Mouse (Mus musculus): ENCODE measurements around the gene Atp6v1e2.

DNA sequence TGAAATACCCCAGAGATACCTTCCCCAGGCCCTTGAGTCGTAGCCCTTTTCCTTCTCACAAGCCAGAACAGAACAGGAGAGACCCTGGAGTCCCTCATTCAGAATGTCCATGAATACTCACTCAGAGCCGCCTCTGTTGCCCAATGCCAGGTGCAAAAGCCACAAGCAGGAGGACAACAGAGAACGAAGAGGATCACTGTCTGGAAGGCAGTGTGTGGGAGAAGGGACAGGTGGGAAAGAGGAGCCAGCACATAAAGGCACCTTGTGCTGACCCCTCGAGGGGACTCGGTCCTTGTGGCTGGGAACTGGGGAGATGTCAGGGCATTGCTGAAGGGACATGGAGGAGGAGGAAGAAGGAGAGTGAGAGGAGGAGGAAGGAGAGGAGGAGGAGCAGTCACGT, 5.6 kb downstream of the Atp6v1e2 start:
- no peak for TF ChIP-seq CTCF (IDR thresholded peaks at IDR 0.05; ENCODE audit: low read depth, low read length)
- no peak for TF ChIP-seq TAL1 (conservative IDR thresholded peaks at IDR 0.05; ENCODE audit: low read depth, low read length)
- TF ChIP-seq GATA2 (IDR thresholded peaks at IDR 0.05; ENCODE audit: borderline replicate concordance, low read depth, low read length): no peak
- no peak for TF ChIP-seq GATA1 (IDR thresholded peaks at IDR 0.05; ENCODE audit: borderline replicate concordance, low read length)

All from G1E (cell line).